Mouse (Mus musculus): ENCODE measurements at regions not wholly inside any gene's neighbourhood (a gene's known extent, or its start where the extent isn't known, plus 50 kb on each side); places are given as distances from the start of the nearest gene placed in this dataset.
"Not testable (repeated sequence)": the region's sequence is repeated elsewhere in the genome, so short reads cannot be mapped to it uniquely, and the experiment has no call there.

DNA sequence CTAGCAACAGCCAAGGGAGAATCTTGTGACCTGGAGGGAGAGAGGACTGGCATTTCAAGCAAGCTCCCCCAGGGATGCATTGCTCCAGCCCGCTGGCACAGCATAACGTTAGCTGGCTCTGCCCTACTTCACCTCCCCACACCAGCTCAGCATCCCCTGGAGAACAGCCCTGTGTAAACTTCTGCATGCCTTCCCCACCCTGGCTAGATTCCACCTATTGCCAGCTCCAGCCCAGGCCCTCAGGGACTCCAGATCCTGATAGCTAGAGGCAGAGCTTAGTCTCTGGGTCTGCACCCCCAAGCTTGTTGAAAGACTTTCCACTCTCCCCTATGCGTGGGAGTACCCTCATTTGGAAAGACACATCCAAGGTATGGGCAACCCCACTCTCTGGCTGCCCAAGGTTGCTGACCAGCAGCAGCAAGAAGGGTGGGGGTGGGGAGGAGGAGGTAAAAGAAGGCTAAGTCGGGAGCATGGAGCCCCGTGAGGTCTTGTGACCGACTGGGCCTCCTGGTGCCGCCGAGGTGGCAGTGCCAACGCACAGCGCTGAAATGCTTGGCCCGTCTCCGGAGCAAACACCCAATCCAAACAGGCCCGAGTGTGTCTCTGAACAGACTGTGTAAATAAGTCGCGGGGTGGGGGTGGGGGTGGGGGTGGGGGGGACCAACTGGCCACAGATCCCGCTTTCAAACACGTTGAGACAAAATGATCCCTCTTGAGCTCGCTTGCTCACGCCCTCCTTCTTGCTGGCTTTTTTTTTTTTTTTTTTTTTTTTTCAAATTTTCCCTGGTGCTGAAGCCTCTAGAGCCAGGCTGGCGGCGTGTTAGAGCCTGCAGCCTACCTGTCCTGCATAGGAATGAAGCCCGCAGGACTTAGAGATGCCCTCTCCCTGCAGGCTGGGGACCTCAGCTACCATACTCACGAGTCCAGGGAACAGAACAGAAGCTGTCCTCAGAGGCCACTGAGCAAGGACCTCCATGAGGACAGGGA, 350.3 kb downstream of the Sox9 start:
- DNase-seq (ENCODE audit: low spot score in 2 of 2): no peak

DNA sequence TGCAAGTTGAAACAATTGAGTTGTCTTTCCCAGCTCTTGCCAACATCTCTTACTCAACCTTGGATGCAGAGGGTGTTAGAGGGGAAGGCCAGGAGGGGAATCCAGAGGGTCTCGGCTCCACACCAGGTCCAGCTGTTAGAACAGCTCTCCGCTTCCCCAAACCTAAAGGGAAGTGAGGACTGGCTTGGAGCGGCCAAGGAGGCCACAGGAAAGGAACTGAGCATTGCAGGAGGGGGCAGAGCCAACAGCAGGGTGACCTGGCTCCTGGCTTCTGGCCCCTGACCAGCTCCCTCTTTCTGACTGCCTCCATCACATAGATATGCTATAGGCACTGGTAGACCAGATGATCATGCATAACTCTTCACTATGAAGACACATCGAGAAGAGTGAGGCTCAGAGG, 351.4 kb downstream of the Sox9 start:
- no peak for DNase-seq (ENCODE audit: low spot score in 2 of 2)

DNA sequence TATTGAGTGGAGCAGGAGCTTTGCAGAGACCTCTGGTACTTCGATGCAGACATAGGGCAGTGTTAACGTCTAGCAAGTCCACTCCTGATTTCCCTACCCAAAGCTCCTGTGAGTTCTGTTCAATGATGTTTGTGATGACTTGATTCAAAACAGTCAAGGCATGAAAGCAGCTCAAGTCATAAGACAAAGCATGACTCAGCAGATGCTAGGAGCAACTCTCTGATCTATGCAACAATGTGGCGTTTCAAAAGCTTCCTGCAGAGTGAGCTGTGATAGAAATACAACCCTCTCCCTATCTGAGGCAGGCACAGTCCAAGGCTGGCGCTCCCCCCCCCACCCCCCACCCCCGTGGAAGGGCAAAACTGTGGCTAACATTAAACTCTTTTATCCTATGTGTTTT, 353.2 kb downstream of the Sox9 start:
- no peak for DNase-seq (ENCODE audit: low spot score in 2 of 2)

DNA sequence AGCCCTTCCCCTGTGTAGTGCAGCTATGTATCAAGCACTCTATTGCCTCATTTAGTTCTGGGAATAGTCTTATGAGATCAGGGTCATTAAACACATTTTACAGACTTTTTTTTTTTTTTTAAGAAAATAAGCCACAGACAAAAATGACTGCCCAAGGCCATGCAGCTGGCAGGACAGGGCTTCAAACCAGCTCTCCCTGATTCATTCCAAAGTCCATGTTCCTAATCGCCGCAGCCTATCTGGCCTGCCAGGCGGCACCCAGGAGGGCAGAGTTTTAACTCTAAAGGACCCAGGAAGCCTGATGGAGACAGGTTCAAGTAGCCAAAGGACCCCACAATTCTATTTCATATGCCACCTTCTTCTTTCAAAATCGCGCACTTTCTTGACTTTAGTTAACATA, 356.4 kb downstream of the Sox9 start:
- DNase-seq (ENCODE audit: low spot score in 2 of 2): no peak

DNA sequence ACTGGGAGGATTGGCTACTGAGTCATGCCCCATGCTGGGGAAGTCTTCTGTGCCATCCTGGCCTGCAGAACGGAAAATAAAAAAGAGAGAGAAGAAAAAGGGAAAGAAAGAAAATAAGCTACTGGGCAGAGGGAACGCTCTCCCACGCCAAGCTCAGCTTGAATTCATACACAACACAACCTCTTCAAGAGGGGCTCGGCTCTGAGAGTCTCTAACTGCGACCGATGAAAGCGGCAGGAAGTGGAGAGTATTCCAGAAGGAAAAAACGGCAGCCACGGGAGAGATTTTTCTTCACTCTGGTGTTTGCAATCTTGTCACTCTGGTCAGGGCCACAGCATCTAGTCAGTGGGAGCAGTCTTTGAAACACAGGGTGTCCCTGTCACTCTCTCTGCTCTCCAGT, 358.6 kb downstream of the Sox9 start:
- no peak for DNase-seq (ENCODE audit: low spot score in 2 of 2)

DNA sequence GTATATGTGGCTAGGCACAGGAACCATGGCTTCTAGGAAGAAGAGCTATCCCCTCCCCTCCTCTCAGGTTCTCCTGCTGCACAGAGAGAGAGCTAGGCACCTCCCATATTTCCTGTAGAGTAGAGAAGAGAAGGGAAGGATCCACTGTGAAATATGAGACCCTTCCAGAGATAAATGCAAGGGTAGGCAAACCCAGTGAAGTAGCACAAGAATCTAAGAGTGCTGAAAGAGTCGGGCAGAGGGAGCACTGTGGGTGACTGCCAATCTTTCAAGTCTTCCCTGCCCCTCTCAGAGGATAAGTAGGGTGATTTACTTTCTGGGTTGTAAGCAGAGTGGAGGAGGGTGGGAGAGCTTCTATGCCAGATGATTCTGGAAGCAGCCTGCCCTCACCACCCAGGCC, 360.8 kb downstream of the Sox9 start:
- DNase-seq (ENCODE audit: low spot score in 2 of 2): no peak

DNA sequence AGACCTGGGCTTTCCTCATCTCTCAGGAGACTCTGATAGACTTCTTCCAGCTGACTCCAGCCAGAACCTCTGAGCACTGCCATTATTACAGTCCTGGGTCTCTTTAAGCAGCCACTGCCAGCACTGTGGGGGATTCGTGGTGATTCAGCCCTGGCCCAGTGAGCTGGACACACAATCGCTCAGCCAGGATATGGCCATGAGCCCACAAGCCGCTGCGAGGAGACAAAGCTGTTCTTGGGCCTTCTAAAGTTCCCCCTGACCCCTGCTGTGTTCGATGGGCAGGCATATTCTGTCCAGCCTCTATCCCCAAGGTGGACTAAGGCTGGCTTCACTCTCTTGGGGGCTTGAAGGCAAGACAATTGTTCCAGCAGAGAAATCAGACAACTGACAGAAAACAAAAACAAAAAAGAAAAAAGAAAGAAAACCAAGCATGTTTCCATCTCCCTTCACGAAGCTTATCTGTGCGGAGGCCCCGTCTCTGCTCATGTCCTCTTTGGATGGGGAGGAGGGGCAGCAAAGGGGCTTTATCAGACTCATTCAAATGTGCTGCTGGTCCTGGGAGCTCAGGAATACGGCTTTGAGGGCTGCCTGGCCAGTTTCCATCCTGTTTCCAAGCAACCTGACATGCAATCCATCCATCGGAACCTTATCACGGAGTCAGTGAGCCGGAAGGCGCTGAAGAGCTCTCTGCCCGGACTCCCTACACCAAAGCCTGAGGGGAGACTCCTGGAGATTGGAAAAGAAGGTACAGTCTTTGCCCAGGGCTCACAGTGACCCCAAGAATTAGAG, 362.0 kb downstream of the Sox9 start:
- no peak for DNase-seq (ENCODE audit: low spot score in 2 of 2)

DNA sequence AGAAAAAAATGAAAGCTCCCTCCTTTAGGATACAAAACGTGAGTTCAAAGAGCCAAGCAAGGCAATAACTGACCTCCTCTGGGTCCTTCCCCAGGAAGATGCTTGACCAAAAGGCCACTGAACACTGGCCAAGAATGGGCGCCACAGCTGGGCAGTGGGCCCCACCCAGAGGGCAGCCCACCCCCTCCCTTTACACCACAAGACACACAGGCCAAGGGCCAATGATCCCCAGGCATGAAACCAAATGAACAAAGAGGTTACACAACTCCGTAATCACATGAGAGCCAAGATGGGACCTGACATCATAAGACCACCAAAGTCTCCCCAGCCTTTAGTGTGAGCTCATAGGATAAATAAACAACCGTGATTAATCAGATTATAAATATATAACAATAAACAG, 363.7 kb downstream of the Sox9 start:
- no peak for DNase-seq (ENCODE audit: low spot score in 2 of 2)

DNA sequence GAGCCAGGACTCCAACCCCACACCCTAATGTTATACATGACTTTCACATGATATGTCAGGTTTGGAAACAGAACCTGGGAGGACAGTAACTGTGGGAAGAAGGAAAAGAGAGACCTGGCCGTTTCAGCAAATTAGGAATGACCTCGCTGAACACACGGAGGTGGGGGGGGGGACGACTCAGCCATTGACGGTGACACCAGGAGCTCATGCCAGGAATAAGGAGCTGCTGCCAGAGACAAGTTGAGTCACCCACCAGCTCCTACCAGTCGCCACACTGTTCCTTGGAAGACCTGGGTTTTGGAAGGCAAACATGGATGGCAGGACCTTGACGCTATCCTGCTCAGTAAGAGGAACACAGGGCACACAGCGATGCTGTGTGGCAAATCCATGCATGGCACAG, 364.7 kb downstream of the Sox9 start:
- no peak for DNase-seq (ENCODE audit: low spot score in 2 of 2)

DNA sequence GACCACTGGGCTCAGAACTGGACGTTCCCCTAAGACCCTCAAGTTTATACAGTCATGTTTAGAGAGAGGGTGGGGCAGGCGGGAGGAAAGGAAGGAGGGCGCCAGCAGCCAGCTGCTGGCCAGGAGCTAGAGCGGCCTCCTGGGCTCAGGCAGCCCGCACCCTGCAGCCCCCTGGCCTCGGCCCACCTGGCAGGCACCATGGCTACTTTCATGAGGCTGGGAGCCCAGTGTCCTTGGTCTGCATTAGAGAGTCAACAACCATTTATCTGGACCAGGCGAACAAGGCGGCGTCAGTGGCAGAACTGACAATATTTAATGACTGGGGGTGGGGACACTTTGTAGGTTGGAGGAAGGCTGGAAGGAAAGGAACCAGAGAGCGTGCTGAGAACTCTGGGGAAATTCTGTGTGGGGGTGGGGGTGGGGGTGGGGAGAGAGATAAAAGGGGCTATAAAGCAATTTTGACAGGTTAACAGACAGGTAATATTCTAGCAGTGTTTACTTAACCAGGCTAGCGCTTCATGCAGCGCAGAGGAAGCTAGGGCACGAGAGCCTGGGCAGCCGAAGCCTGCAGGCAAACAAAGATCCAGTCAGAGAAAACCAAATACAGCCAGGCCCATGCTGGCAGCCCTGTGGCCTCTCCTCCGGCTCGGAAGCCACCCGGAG, 365.6 kb downstream of the Sox9 start:
- no peak for DNase-seq (ENCODE audit: low spot score in 2 of 2)

DNA sequence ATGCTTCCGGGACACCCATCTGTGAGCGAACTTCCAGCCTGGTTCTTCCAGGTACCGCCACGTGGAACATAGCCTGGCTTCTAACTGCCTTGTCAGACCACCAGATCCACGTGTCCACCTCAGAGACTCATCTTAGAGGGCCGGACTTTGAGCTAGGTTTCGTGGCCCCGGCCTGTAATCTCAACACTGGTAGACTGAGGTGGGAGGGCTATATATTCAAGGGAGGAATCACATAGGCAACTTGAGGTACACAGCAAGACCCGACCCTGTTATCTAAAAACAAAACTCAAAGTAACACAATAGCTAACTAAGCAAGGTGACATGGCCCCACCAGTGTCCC, 366.1 kb downstream of the Sox9 start:
- DNase-seq (ENCODE audit: low spot score in 2 of 2): no peak

DNA sequence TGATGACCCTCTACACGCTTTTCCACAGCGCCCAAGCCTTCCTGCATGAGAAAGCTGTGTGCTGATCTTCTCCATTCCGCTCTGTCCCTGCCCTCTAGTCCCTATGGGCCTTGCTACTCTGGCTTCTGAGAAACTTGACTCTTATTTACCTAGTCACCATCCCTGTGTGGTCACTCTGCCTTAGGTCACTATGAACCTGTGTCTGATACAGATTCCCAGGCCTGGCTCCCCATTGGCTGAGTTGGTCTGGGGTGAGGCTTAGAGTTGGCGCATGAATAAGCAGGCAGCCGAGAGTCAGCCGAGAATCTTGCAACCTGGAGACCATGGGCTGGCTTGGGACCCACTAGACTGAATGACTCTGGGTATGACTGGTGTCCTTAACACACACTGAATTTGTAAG, 373.5 kb downstream of the Sox9 start:
- DNase-seq (ENCODE audit: low spot score in 2 of 2): no peak

DNA sequence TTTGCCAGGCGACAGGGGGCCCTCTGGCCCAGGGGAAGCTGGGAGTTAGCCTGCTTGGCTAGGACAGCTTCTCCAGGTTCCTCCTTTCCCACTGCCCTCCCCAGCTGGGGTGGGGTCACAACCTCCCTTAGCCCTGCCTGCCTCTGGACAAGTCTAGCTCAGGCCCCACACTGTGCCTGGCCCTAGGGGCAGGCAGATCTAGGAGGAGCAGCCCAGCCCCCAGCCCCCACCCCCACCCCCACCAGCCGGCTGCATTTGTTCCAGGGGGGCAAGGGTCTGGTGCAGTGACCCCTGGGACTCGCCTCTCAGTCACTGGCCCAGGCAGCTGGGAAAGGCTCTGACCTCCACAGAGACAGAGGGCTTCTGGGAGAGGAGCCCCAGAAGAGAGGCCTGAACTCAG, 381.9 kb downstream of the Sox9 start:
- DNase-seq (ENCODE audit: low spot score in 2 of 2): no peak

DNA sequence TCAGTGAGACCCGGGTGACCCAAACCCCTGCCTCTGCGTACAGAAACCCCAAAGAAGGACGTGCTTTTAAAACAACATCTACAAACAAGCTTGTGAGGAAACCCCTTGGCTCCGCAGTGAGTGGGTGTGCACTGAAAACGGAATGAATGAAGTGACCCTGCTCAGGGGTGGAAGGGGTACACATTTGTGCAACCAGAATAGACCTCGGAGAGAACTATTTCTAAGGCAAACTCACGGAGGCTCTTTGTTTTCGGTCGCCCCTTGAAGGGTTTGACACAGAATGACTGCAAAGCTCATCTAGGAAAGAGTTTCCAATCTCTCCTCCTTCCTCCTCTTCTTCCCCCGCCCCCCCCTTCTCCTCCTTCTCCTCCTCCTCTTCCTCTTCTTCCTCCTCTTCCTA, 382.5 kb downstream of the Sox9 start:
- DNase-seq (ENCODE audit: low spot score in 2 of 2): no peak

DNA sequence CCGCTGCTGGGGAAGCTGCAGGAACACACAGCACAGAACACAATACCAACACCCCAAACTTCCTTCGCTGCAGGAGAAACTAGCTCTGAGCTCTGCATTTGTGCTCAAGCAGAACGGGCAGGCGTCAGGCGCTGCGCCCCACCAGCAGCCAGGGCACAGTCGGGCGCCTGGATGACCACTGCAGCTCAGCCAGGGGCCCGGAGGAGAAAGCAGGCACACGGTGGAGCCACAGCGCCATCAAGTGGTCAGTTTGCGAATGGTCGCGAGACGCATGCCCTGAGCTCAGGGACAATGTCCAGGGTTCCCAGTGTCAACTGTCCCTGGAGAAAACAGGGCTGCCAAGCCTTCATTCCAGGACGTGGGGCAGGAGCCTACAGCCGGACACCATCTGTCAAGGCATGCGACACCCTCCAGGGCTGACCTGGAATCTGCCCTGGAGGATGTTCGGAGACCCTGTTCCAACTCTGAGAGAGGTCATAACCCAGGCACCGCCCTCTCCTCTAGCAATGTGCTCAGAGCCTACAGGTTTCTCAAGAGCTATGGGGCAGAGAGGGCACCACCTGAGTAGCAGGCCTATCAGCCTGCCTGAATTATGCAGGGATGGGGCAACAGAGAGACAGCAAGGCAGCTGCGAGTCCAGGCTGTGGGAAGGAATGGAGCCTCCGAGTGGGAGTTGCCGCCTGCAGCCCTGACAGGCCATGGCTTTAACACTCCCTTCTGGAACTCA, 383.2 kb downstream of the Sox9 start:
- DNase-seq (ENCODE audit: low spot score in 2 of 2): peak in 1 of 2 experiments; percentile 30

DNA sequence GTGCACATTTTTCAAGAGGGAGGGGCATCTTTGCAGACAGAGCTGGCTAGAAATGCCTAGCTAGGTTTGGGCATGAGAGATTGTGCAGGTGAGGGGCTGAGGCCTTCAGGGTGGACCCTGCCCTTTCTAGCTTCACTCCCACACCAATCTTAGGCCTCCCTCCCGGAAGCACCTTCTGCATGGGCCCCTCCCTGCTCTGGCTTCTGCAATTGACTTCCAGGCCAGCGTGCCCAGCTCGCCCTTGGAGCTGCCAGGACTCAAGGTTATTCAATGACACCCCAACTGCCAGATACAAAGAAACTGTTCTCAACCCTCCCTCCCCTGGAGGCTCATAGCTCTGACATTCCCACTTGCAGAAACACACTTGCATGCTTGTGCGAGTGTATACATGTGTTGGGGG, 384.5 kb downstream of the Sox9 start:
- DNase-seq (ENCODE audit: low spot score in 2 of 2): no peak

DNA sequence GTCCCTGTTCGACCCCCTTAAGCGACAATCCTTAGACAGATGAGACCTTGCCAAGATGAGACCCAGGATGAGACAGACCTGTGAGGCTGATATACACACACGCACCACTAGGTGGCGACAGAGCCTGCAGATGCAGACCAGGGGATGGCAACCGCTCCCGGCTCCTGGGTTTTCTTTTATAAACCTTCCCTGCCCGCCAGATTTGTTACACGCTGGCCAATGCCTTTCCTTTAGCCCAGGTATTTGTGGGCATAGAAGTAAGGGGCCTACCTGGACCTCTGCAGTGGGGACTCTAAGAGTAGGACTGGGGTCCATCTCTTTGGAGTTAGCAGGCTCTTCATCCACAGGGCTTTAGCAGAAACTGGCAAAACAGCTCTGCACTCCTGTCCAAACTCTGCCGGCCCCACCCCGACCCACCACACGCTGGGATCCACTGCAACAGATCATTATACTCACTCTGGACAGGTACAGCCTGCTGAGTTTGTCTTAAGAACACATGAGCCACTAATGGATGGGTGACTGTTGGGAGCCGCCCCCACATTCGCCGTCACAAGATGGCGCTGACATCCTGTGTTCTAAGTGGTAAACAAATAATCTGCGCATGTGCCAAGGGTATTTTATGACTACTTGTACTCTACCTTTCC, 390.6 kb downstream of the Sox9 start:
- DNase-seq (ENCODE audit: low spot score in 2 of 2): peak; percentile 63 to 76

DNA sequence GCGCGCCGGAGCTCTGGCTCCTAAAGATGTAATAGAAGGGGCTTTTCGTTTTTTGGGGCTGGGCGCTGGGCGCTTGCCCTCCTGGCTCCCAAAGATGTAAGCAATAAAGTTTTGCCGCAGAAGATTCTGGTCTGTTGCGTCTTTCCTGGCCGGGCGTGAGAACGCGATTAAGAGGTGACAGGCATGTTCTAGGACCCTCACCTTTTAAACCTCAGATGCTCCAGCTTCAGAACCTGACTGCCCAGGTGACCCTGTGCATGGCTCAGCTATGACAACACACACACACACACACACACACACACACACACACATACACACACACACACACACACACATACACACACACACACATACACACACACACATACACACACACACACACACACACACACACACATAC, 391.3 kb downstream of the Sox9 start:
- DNase-seq (ENCODE audit: low spot score in 2 of 2): not testable (repeated sequence)

DNA sequence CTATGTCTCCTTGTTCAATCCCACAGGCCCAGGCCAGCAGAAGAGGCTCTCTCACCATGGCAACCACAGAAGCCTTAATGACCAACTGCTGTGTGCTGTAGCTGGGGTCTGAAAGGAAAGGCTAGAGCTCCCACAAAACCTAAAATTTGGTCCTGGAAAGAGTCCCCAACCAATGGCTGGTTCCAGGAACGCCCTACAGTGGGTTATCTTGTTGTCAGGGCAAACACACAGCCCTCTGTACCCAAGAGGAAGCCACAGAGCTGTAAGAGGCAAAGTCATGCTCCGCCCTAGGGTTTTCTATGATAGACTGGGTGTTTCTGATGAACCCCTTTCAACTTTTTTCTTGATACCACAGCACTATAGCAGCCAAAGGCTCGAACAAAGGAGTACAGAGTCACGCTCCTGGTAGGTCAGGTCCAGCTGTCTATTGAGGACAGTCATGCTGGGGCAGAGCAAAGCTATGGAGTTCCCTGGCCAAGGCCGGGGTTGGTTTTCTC, 392.0 kb downstream of the Sox9 start:
- peak; percentile 51 to 52 for DNase-seq (ENCODE audit: low spot score in 2 of 2)

DNA sequence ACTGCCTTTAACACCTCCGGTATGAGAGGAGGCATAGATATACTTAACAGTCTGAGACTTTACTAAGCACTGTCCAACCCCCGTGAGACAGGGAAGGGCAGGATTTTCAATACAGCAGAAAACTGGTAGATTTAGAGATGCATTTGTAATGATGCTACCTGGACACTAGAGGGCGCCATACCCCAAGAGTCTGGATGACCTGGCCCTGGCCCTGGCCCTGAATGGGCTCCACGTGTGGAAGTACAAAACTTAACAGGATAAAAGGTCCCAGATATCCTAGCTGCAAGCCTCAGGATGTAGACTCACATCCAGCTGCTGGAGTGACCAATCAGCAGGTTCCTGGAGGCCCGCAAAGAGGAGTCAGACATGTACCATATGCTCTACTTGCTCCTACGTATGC, 393.3 kb downstream of the Sox9 start:
- peak; percentile 28 to 42 for DNase-seq (ENCODE audit: low spot score in 2 of 2)

DNA sequence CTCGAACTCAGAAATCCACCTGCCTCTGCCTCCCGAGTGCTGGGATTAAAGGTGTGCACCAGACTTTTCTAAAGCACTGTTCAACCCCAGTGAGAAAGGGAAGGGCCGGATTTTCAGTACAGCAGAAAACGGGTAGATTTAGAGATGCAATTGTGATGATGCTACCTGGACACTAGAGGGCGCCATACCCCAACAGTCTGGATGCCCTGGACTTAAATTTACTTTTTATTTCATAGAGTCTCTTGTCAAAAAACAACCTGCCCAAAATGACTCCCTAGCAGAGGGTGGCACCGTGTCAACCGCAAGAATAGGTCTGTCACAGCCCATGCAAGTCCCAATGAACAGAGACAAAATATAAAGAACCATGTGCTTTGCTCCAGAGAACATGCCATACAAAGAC, 394.2 kb downstream of the Sox9 start:
- peak; percentile 38 to 59 for DNase-seq (ENCODE audit: low spot score in 2 of 2)
